Mouse (Mus musculus): ENCODE measurements around the gene Dppa3. TPM values are rescaled to one million over a fixed set of nuclear protein-coding genes. Genes with fewer than 3 reads are reported as not detected.

Dppa3 gene
- total RNA-seq, 2 experiments from 2014 or later, result not detected

DNA sequence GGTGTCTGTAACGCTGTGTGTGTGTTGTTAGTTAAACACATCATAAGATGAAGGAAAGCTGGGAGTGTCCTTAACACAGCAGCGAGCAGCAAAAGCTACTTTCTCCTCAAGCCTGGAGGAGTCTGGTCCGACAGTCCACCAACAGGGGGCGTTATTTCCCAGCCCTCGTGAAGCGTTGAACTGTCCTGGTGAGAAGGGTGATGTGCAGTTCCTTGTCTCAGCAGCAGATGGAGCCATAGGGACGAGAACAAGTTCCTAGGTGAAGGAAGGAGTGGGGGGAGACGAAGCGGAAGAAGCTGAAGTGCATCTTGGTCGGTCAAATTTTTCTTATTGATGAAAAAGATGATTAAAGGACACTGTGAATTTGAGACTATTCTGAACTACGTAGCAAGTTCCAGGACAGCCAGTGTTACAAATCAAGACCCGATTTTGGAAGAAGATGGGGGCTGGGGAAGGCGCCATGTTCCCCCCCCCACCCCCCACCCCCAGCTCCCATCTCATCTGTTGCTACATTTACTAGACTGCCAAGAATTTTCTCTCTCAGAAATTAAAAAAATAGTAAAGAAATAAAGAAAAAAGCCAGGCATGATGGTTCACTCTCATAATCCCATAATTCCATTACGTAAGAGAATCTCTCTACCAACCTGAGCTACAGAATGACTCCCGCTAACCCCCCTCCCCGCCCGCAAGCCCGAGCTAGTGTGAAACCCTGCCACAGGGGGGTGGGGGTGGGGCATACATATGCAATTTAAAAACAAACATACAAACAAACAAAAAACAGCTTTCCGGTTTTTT is 43.4 kb downstream of the Dppa3 start:
- peak; percentile 92 for DNase-seq

DNA sequence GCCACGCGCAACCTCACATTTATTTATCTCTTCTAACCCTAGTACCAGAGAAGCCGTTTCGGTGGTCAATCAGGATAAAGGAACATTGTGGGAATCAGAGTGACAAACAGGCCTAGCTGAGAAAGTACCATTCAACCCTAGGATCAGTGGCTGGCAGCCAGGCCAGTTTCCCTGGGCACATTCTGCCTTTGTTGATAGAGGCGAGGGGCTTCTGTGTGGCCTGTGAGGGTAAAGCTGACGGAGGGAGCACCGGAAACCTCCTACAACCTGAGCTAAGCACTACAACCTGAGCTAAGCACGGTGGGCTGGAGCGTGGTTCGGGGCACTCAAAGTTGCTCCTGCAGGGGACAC is 44.0 kb downstream of the Dppa3 start:
- no peak for DNase-seq

DNA sequence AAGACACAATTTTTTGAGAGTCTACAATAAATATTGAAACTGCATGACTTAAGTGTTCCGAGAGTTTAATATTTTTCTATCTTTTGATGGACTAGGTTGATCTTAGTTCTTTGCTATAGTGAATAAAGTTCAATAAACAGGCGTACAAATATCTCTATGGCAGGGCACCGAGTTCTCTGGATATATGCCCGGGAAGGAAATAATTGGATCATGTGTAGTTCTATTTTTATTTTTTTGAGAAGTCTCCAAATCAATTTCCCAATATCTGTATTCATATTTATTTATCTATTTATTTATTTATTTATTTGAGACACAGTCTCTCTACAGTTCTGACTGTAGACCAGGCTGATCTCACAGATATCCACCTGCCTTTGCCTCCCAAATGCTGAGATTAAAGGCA is 44.6 kb downstream of the Dppa3 start:
- DNase-seq, result no peak

DNA sequence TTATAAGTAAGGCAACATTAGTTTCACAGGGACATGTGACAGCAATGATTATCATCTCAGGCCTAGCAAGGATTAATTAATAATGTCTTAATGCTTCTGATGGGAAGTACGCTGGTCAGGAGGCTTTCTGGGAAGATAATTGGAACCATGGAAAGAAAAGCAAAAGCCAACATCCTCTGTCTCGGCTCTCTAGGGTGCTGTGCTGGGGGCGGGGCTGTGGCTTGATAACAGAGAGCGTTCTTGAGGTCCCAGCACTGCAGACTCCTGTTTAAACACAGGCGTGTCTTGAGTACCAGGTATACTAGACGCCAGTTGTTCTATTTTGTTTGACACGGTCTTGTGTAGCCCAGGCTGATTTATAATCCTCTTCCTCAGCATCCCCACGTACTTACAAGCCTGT is 46.5 kb downstream of the Dppa3 start:
- DNase-seq, result no peak

Other genes with a start within 250 kb of the Dppa3 start
- gene Rimklb, start 127.6 kb upstream of the Dppa3 start, total RNA-seq (2021), result 1 to 10 TPM; 2.1 to 2.6 TPM
- gene Mfap5, start 120.6 kb upstream of the Dppa3 start, total RNA-seq (2021), result 100 to 1,000 TPM; 115 to 141 TPM
- not detected for gene Aicda, start 72.6 kb upstream of the Dppa3 start, total RNA-seq (2021)
- gene Apobec1, start 24.0 kb upstream of the Dppa3 start, total RNA-seq (2021), result 1 to 10 TPM; 2.3 to 4.3 TPM
- gene Gdf3, start 16.3 kb upstream of the Dppa3 start, total RNA-seq (2021), result not detected
- gene Nanog, start 81.1 kb downstream of the Dppa3 start, total RNA-seq (2021), result not detected
- gene Slc2a3, start 175.2 kb downstream of the Dppa3 start, total RNA-seq (2021), result 1 to 10 TPM; 2.2 to 3.8 TPM
- gene Foxj2, start 193.5 kb downstream of the Dppa3 start, total RNA-seq (2021), result 10 to 100 TPM; 18.4 to 22.9 TPM
- gene C3ar1, start 229.8 kb downstream of the Dppa3 start, total RNA-seq (2021), result 1 to 10 TPM; 1.7 to 2.6 TPM
- gene Necap1, start 248.1 kb downstream of the Dppa3 start, total RNA-seq (2021), result 10 to 100 TPM; 23.0 to 23.5 TPM